Mouse (Mus musculus) left cerebral cortex, postnatal 36 days (tissue): ENCODE results near the gene Pex16. TPM values are rescaled to one million over a fixed set of nuclear protein-coding genes. Genes with fewer than 3 reads are reported as not detected.

Experiments used
- DNase-seq, 2 experiments: peaks; one replicate each; pipeline ENCODE4 v3.0.0; 2021 to 2022; ENCODE audit warnings: low spot score in 2 of 2, mixed read lengths in 1 of 2
- intact Hi-C: fragments of 180-260 bp; cut with DNase I; formaldehyde crosslinking; loops from one replicate; pipeline ENCODE4 v1.15.1; 2025
- total RNA-seq, 2 experiments: library from RNA; stranded (reverse); gene quantifications; 2 replicates each; pipeline ENCODE4 v1.2.3; 2021

Gene Pex16
- total RNA-seq: 10 to 100 TPM; 33.4 to 34.1 TPM

DNA sequence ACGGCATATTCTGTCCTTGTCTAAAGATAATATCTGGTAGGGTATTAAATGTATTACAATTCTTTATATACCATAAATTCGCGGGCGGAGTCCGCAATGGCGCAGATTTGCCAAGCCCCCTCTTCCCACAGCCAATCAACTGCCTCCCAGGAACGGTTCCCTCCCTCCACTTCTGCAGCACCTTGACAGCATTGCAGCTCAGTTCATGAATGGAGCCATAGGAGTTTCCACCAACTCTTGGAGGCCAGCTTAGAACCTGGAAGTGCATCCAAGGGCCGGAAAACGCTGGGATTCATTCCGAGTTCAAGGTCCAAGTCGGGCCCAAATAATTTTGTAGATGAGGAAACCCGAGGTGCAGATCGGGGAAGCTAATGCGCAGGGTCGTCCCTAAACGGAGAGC, at the start of gene Pex16, which contains the start of gene Large2:
Pex16 (plus strand) TSS at position 163 of the 400 bp plus-strand sequence.
Large2 (minus strand) TSS at position 356 of the 400 bp plus-strand sequence.
- DNase-seq: peak; percentile 58 to 61
- intact Hi-C loops: no loop called here

DNA sequence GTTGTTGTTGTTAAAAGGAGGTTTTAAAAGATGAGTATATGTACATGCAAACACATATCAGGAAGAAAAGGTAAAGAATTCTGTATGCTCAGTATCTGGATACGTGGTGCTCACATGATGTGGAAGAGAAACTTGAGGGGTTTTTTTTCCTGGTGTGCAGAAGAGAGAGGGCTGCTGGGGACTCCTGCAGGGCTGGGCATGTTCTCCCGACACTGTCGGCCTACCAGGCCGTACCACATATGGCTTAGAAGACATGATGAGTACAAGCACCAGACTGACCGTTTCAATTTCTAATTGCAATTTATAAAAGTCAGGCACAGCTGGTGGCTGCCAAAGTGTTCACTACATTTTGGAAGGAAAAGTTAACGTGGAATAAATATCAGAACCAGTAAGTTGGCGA, 48.8 kb upstream of the Pex16 start:
- DNase-seq: no peak
- intact Hi-C loops: no loop called here

DNA sequence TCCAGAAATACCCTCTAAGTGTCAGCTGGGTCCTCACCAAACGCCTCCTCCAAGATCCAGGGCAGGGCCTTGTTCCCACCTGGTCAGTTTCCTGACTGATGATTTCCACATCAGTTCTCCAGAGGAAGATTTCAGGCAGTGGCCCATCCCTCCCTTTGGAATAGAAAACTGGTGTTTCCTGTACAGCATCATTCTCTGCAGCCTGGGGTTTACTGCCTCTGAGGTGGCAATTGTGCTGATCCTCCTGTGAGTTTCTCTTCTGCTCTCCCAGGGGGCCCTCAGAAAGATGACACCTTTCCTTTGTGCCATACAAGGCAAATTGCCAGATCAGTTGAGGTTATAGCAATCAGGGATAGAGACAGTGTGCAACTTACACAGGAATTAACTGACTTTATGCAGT, 48.3 kb upstream of the Pex16 start:
- intact Hi-C loops: no loop called here
- no peak for DNase-seq

DNA sequence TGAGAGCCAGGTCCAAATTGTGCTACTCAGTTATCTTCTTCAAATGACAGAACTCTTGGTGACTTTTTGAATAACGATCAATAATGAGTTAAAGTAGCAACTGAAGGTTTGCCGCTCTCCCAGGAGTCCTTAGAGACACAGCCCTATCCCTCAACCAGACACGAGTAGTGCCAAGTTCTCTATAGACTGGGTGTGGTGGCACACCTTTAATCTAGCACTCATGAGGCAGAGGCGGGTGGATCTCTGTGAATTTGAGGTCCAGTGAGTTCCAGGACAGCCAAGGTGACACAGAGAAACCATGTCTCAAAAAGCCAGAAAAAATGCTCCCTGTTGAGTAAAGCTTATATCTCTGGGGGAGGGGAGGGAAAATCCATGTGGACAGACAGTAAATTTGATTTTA, 46.9 kb upstream of the Pex16 start:
- intact Hi-C loops: no loop called here
- no peak for DNase-seq

DNA sequence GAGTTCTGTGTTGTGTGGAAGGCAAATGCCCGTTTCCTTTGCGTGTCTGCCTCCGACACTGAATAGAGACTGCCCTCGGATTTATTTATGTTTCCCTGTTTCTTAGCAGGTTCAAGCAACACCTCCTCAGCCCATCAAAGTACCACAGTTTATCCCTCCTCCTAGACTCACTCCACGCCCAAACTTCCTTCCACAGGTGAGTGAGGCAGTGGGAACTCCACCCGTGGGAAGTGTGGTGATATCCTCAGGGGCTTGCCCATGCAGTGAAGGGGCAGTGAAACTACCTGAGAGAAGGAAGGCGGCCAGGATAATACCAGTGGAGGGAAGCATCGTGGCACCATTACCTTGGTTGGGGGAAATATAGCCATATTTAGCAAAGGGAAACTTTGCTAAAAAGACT, 46.3 kb upstream of the Pex16 start:
- intact Hi-C loops: no loop called here
- DNase-seq: no peak

DNA sequence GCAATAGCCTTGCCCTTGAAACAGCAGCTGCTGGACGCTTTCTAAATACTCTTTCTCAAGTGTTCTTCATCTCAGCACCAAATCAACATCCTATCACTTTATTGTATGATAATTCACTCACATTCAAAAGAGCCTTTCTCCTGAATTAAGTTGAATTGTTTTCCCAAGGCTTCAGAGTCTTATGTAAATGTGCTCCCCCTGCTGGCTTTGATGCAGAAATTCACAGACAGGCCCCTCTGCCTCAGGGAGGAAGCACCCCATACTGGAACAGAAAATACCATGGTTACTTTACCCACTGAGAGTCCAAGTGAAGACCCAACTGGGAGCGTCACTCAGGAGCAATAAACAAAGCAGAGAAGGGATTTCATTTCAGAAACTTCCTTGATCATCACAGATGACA, 43.6 kb upstream of the Pex16 start:
- DNase-seq: no peak
- intact Hi-C loops: loop anchor here (2.0 to 5.0 kb wide), 2 partner anchors 34 to 344 kb away; no protein-coding TSS in a partner anchor

DNA sequence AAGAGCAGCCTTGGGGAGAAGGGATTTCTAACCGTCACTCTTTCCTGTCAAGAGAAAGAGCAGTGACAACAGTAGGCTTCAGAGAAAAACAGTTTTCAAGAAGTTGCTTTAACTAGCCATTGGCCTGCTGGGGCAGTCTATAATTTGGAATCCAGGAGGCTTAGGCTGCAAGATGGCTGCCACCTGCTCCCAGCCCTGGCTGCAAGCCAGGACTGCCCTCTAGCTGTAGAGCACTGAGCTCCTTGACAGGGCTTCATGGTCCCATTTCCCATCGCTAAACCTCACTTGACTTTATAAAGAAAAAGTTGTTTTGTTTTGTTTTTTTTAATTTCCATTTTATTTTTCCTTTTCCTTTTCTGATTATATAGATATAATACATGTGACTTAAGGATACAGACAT, 43.1 kb upstream of the Pex16 start:
- DNase-seq: no peak
- intact Hi-C loops: loop anchor here (2.0 to 5.0 kb wide), 2 partner anchors 35 to 344 kb away; no protein-coding TSS in a partner anchor

DNA sequence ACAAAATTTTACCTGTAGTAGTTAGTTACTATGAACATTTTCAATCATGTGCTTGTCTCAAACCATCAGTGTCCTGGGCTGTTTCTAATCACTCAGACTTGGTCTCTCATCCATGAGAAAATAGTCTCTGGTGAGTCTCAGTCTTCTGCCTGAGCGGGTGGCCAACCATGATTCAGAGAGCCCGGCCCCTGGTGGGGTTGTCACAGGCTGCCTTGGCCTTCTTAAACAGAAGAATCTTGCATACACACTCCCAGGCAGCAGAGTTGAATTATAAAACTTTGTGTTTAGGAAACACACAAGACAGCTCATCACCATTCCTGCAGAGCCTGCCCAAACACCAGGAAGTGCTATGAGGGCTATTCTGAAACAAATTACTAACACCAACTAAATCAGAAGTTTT, 42.6 kb upstream of the Pex16 start:
- intact Hi-C loops: loop anchor here (2.0 to 5.0 kb wide), 2 partner anchors 35 to 345 kb away; no protein-coding TSS in a partner anchor
- no peak for DNase-seq

DNA sequence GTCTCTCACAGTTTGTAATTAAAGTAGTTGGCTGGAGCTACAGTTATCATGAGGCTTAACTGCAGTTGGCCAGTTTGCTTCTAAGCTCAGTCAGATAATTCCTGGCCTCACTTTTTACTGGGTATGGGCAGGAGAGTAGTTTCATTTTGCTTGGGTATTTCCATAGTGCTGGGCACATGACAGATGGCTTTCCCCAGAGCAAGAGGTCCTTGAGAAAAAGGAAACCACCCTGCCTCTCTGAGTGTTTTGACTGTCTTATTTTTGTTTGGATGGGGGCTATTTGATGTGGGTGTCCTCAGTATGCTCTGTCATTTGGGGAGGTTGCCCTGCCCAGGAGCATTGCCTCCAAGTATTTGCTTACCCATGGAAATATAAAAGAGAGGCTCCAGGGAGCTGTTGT, 32.1 kb upstream of the Pex16 start:
- intact Hi-C loops: no loop called here
- no peak for DNase-seq

DNA sequence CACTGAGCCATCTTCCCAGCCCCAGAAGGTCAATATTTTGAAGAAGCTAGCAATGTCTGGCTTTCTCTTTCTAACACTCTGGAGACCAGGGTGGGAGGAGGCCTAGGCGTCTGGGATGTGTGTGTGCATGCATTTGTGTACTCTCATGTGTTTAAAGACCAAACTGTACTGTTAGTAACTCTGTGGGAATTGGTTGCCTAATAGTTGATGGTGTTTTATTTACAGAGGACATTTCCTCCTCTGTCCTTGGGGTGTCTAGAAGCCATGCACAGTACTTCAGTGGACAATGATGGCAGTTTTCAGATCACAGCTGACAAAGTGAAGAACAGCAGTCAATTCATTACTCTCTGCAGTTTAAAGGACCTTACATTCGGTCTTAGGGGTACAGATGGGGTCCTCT, 27.3 kb upstream of the Pex16 start:
- intact Hi-C loops: no loop called here
- DNase-seq: no peak

DNA sequence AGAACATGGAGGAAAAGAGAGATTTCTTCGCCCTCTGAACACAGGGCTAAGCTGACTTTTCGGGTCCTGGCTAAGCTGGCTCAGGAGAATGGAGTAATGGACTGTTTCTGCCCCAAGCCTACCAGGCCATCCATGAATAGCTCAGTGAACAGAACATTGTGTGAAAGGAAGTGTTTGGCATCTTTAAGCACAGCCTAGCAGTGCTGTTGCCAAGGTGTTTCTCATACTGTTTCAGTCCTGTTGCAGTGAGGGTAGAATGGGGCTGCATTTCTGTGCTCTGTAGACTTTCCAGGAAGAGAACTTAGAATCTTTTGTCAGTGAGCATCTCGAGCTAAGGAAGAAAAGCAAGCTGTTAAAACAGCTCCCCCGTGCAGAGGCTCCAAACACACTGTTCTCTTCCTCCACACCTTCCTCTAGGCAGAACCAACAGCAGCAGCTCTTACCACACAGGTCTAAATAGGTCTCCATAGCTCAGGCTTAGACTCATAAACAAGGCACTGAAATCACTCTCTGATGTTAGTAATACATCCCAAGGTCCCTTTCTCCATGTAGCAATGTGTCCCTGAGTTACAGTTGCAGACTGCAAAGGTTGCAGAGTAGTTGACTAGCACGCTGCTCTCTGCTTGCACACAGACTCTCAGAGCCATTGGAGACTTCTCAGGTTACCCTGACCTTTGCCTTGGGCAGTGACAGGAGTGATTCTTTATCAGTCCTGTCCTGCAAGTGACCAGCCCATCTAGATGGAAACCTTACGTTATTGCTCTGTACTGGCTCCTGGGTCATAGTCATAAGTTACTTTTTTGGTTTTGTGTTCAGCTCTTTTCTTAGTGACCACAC, 24.7 kb upstream of the Pex16 start:
- intact Hi-C loops: no loop called here
- no peak for DNase-seq

DNA sequence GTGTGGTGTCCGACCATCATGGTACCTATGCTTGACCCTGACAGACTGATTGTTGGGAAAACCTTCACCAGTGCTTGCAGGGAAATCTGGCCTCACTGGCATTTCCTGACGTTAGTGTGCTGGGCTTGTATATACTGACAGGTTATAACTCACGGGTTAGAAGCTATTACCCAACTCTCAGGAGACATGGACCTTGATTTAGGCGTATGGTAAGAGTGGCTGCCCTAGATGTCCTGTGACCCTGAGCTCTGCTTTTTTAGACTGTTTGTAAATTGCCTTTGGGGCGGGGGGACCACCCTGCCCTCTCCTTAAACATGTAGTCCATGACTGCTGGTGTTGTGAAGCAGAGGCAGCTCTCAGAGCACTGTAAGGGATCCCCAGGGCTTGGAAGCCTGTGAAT, 23.8 kb upstream of the Pex16 start:
- intact Hi-C loops: no loop called here
- no peak for DNase-seq

DNA sequence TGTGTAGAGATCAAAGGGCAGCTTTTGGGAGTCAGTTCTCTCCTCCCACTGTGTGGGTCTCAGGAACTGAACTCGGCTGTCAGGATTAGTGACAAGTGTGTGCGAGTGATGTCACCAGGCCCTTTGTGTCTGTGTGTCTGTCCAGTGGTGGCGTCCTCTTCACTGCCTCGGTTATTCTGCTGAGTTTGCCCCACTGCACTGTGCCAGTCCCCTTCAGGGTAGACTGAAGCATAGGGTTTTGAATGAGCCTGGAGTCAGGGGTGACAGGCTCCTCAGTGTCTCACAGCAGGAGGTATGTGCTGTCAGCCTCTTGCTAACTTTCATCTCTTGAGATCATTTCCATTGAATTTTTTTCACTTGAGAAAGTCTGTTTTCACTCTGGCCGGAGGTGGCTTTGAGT, 21.1 kb upstream of the Pex16 start:
- no peak for DNase-seq
- intact Hi-C loops: no loop called here

DNA sequence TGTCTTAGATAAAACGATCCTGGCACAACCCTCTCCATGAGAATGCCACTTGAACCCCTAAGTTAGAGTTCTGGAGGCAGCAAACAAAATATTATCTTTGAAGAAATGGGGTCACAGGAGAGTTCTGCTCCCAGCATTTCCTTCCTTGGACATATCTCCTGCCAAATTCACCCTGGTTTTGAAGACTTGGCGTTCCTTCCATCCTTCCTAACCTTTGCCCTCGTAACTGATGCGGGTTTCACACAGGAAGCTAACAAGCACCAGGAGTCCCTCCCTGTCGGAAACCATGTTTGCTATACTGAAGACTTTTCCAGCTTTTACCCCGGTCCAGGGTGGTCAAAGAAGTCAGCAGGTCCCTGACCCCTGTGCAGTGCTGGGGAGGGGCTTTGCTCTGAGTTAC, 20.3 kb upstream of the Pex16 start:
- DNase-seq: no peak
- intact Hi-C loops: no loop called here

DNA sequence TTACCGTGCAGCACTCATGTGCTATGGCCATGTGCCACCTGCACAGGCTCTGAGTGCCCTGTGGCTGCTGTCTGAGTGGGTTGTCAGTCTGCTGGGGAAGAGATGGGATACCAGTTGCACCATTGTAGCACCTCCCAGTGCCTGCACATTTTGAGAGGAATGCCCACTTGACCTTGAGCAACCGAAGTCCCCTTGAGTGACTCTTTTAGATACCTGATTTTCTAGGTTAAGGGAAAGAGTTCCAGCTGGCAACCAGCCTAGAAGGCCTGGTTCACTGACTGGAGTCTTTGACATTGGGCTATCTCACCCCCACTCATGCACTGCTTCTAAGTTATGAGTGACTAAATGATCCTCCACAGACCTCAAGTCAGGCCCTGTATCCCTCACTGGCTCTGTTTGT, 15.2 kb upstream of the Pex16 start:
- intact Hi-C loops: no loop called here
- no peak for DNase-seq

DNA sequence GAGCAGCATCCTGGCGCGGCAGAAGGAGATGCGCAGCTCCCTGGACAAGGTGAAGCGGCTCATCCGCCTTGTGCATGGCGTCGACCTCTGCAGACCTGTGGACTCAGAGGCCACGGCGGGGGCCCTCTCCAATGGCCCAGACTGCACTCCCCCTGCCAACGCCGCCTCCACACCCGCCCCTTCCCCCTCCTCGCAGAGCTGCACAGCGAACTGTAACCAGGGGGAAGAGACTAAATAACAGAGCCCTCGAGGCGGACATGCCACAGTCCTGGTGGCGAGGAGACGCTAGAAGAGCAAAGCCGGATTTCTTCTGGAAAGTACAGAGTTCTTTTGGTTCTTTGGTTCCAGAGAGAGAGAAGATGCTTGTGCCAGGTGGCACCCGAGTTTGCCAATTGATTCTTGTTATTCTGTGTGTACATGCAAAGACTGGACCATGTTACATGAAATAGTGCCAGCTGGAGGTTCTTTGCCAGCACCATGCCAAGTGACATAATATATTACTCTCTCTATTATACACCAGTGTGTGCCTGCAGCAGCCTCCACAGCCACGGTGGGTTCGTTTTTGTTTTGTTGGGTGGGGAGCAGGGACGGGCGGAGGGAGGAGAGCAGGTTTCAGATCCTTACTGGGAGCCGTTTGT, 14.2 kb upstream of the Pex16 start:
- intact Hi-C loops: no loop called here

DNA sequence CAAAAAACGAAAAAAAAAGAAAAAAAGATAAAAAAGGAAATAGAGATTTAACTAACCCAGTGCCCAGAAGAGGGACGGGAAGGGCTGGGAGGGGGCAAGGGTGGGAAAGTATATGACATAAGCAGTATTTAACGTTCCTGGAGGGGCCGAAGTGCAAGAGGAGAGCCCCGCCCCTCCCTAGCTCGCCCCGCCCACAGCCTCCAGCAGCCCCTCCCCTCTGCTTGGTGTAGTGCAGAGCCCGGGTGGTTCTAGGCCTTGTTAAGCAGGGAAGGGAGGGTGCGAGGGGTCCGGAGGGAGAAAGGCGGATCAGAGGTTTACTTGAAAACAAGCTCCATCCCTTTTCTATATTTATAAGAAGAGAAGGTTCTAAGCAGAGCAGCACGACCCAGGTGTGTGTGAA, 13.6 kb upstream of the Pex16 start:
- intact Hi-C loops: no loop called here
- no peak for DNase-seq

More for the DNA sequence above, 14.2 kb upstream of the Pex16 start:
- DNase-seq: no peak

DNA sequence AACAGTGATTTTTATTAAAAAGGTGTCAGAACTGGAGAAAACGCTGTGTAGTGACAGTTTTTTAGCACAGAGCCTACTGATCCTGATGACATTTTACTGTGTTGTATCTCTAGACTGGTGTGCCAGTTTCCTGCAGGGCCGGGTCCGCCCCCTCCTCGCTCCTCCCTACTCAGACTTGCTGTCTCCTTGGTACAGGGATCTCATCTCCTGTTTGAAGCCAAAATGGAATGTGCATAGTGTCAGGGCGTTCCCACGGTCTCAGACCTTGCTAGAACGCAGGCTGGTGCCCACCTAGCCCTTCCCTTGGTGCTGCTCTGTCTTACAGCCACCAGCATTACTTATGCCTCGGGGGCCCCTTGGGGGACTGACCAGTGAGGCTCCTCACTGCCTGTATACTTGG, 12.7 kb upstream of the Pex16 start:
- DNase-seq: no peak
- intact Hi-C loops: no loop called here

DNA sequence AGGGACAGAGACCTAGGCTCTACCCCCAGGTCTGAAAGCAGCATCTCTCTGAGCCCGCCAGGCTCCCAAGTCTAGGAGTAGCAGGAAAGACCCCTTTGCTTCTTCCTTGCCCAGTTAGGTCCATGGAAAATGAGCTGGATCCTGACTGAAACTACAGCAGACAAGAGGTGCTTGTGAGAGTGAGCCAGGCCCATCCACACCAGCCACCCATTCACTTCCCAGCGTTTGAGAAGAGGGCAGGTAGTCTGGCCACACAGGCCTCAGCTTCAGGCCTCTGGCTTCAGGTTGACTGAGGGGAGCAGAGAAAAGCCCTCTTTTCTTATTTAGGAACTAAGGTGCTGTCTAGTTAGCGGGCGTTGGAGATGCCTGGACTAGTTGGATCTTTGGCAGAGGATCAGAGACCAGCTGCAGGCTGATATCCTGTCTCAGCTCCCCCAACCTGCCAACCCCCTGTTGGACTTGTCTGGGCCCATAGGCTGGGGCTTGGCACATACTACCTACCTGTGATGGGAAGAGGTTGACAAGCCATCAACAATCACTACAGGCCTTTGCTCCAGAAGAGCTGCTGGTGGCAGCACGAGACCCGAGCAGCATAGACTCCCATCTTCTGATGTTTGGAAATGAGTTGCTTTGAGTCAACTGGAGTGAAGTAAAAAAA, 11.8 kb upstream of the Pex16 start:
- DNase-seq: no peak
- intact Hi-C loops: no loop called here

DNA sequence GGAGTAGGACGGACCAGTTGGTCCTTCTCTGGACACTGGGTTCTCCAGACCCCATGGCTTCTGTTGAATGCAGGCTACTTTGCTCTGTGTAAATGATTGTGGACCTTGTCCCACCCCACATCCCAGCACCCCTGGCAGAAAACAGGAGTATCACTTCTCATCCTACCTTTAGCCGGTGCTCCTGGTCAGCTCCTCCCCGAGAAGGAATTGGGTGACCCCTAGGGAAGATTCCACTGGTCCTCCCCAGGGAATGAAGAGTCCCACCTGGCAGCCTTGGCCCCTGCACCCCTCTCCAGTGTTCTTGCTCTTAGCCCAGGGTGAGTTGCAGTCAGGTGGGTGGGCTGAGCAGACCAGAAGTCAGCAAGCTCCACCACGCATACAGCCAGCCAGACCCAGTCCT, 10.4 kb upstream of the Pex16 start:
- intact Hi-C loops: no loop called here
- no peak for DNase-seq

DNA sequence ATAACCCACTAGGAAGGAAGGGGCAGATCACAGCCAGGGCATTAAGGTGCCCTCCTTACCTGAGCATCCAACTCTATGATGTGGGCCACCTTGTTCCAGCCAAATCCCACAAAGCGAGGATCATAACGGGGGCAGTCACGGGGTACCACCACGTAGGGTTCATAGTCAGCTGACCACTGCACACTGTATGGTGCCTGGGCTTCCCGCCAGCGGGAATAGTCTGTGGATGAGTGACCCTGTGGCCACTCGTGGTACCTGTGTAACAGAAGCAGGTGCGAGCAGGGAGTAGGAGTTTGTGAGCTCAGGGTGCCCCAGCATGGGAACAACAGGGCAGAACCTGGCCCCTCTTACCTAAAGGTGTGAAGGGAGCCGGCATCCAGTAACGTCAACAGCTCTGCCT, 8.9 kb upstream of the Pex16 start:
- intact Hi-C loops: no loop called here
- DNase-seq: no peak
